Mouse (Mus musculus) heart, adult 2 months (tissue): ENCODE measurements at regions not wholly inside any gene's neighbourhood (a gene's known extent, or its start where the extent isn't known, plus 50 kb on each side); places are given as distances from the start of the nearest gene placed in this dataset.

Experiments
- CTCF ChIP-seq: fragments of 200-600 bp; IDR thresholded peaks from 2 replicates; pipeline ENCODE4 v1.8.1; 2022; ENCODE audit warnings: antibody characterized with exemption, mild to moderate bottlenecking, moderate library complexity
- EP300 ChIP-seq: fragments of 200-500 bp; IDR thresholded peaks from 2 replicates; pipeline ENCODE4 v1.6.1; 2011; ENCODE audit warnings: low read depth, low read length, control low read depth; ENCODE audit not compliant: insufficient read depth
- POLR2A ChIP-seq: fragments of 200-500 bp; IDR thresholded peaks from 2 replicates; pipeline ENCODE4 v1.6.1; 2011; ENCODE audit warnings: mild to moderate bottlenecking, low read depth, low read length, control low read depth; ENCODE audit not compliant: insufficient read depth

DNA sequence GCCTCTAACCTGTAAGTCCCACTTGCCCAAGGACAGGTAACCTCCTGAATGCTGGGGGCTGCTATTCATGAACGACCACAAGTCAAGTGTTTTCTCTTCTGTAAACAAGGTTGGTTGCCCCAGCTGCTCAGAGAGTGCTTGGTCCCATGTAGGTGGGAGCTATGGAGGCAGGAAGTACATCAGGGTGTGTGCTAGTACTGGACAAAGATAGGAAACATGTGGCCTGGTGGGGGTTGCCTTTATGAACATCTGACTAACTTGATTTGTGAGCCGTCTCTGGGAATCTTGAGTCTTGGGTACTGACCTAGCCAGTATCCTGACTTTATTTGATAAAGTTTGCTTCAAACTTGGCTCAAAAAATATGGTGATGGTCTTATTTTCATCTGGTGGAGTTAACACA, 121.3 kb upstream of the Dhrs4 start:
- no peak for TF ChIP-seq CTCF
- TF ChIP-seq POLR2A, result no peak
- TF ChIP-seq EP300, result no peak
